Mouse (Mus musculus) left cerebral cortex, postnatal 10 days (tissue): Measurements from ENCODE around the gene Vstm2b. TPM values are rescaled to one million over a fixed set of nuclear protein-coding genes. Genes with fewer than 3 reads are reported as not detected.

Source experiments
- DNase-seq, 2 experiments: peaks; one replicate each; pipeline ENCODE4 v3.0.0; 2021 to 2022; ENCODE audit warnings: low spot score in 2 of 2, mixed read lengths in 1 of 2; ENCODE audit errors: extremely low spot score in 1 of 2
- intact Hi-C: fragments of 180-260 bp; cut with DNase I; formaldehyde crosslinking; loops from one replicate; pipeline ENCODE4 v1.15.1; 2025
- total RNA-seq, 2 experiments: library from RNA; stranded (reverse); gene quantifications; 2 replicates each; pipeline ENCODE4 v1.2.3; 2021

Gene Vstm2b
- total RNA-seq, 2 experiments from 2014 or later = 67.4 to 76.1 TPM

DNA sequence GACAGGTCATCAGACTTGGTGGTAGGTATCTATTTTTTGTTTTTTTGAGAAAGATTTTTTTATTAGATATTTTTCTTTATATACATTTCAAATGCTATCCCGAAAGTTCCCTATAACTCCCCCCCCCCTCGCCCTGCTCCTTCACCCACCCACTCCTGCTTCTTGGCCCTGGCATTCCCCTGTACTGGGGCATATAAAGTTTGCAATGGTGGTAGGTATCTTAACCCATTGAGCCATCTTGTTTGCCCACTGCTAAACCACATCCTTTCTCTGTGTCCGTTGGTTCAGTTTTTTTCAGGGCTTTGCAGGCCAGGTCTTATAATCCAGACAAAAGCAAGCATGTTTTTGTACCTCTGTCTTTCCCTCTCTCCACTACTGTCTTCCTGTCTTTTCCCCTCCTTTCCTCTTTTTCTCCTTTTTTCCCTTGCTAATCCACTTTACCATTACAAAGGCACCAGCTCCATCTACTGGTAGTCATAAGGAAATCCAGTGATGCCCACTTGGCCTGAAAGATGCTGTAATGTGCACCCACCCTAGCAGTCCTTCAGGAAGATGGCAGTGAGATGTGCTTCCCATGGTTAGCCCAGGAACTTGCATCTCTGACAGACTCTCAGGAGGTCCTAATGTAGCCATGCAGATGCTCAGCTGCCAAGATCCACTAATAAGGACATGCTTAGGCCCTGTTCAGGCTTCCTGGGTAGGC is 44.3 kb downstream of the Vstm2b start:
- intact Hi-C loops = loop anchor here (5.0 to 10.0 kb wide), 5 partner anchors 668 to 1348 kb away; no protein-coding TSS in a partner anchor
- DNase-seq = peak in 1 of 2 experiments; percentile 50

Other genes starting within 250 kb of the Vstm2b start
- not detected for gene 4930433I11Rik, start 89.2 kb downstream of the Vstm2b start, total RNA-seq
- not detected for gene Gm4884, start 134.4 kb downstream of the Vstm2b start, total RNA-seq